Mouse (Mus musculus) CH12.LX (cell line): Measurements from ENCODE around the gene Mrpl58. TPM values are rescaled to one million over a fixed set of nuclear protein-coding genes. Genes with fewer than 3 reads are reported as not detected.

Source experiments
- DNase-seq: peaks from one replicate; pipeline ENCODE4 v3.0.0-alpha.2; 2013; ENCODE audit errors: extremely low read depth
- H3K27ac ChIP-seq: 2 replicates; pipeline ENCODE4 v1.5.1; 2012; ENCODE audit warnings: low read depth, mild to moderate bottlenecking, control low read depth, moderate library complexity; ENCODE audit not compliant: insufficient read depth
- H3K27me3 ChIP-seq: replicated peaks from 2 replicates; pipeline ENCODE3; 2012; ENCODE audit warnings: inconsistent platforms
- H3K36me3 ChIP-seq, 2 experiments: replicated peaks in 1 of 2; 2 replicates each; pipeline versions ENCODE3 to v1.6.1; 2012; ENCODE audit warnings: inconsistent platforms in 1 of 2, low read length in 1 of 2, mild to moderate bottlenecking in 1 of 2, mixed read lengths in 1 of 2, moderate library complexity in 1 of 2; ENCODE audit not compliant: control insufficient read depth in 1 of 2, insufficient read depth in 1 of 2
- H3K4me1 ChIP-seq, 2 experiments: 2 replicates each; pipeline ENCODE4 v1.6.1; 2012; ENCODE audit warnings: inconsistent platforms in 1 of 2, moderate library complexity in 1 of 2; ENCODE audit not compliant: insufficient read depth in 2 of 2, control insufficient read depth in 1 of 2
- H3K4me2 ChIP-seq: 2 replicates; pipeline ENCODE4 v1.6.1; 2012; ENCODE audit warnings: low read depth, mild to moderate bottlenecking, control low read depth; ENCODE audit not compliant: poor library complexity, insufficient read depth, severe bottlenecking
- H3K4me3 ChIP-seq, 3 experiments: fragments of 150-350 bp in 1 of 3; sonication (generic) in 1 of 3; replicated peaks in 1 of 3; 2 replicates each; pipeline versions ENCODE3 to v1.5.1; 2011 to 2012; ENCODE audit warnings: low read depth in 2 of 3, low read length in 2 of 3, mild to moderate bottlenecking in 2 of 3, moderate library complexity in 2 of 3, control low read depth in 1 of 3, improper control_type of control experiment in 1 of 3, inconsistent platforms in 1 of 3, mixed read lengths in 1 of 3; ENCODE audit not compliant: poor library complexity in 1 of 3
- H3K79me2 ChIP-seq: replicated peaks from 2 replicates; pipeline ENCODE4 v1.6.1; 2012; ENCODE audit warnings: mild to moderate bottlenecking, moderate library complexity; ENCODE audit not compliant: control insufficient read depth, poor library complexity, insufficient read depth, severe bottlenecking; ENCODE audit errors: extremely low read depth
- H3K9ac ChIP-seq: 2 replicates; pipeline ENCODE4 v1.6.1; 2012; ENCODE audit warnings: low read depth, mild to moderate bottlenecking, control low read depth, moderate library complexity; ENCODE audit not compliant: insufficient read depth
- H3K9me3 ChIP-seq: replicated peaks from 2 replicates; pipeline ENCODE3; 2012; ENCODE audit warnings: low read length, inconsistent platforms, mixed read lengths
- CHD1 ChIP-seq: IDR thresholded peaks from 2 replicates; pipeline ENCODE4 v1.6.1; 2012; ENCODE audit warnings: low read depth, low read length, improper control_type of control experiment, inconsistent platforms
- CHD2 ChIP-seq: IDR thresholded peaks from 2 replicates; pipeline ENCODE4 v1.6.1; 2011; ENCODE audit warnings: low read length, improper control_type of control experiment
- E2F4 ChIP-seq: IDR thresholded peaks from 2 replicates; pipeline ENCODE4 v1.6.1; 2011; ENCODE audit warnings: low read depth, low read length, improper control_type of control experiment; ENCODE audit not compliant: insufficient replicate concordance
- ELF1 ChIP-seq: IDR thresholded peaks from 2 replicates; pipeline ENCODE4 v1.6.1; 2014; ENCODE audit warnings: low read depth, mild to moderate bottlenecking, inconsistent platforms, low read length, improper control_type of control experiment
- EP300 ChIP-seq: IDR thresholded peaks from 2 replicates; pipeline ENCODE4 v1.6.1; 2011; ENCODE audit warnings: low read length, improper control_type of control experiment
- ETS1 ChIP-seq: conservative IDR thresholded peaks from 2 replicates; pipeline ENCODE4 v1.6.1; 2012; ENCODE audit warnings: low read depth, mild to moderate bottlenecking, inconsistent platforms, low read length, improper control_type of control experiment, moderate library complexity
- GABPA ChIP-seq: IDR thresholded peaks from 2 replicates; pipeline ENCODE4 v1.6.1; 2012; ENCODE audit warnings: low read depth, low read length, improper control_type of control experiment, inconsistent platforms; ENCODE audit not compliant: insufficient replicate concordance
- HCFC1 ChIP-seq: IDR thresholded peaks from 2 replicates; pipeline ENCODE4 v1.6.1; 2012; ENCODE audit warnings: low read depth, mild to moderate bottlenecking, inconsistent platforms, low read length, improper control_type of control experiment
- IRF4 ChIP-seq: IDR thresholded peaks from 2 replicates; pipeline ENCODE4 v1.6.1; 2014; ENCODE audit warnings: low read depth, mild to moderate bottlenecking, inconsistent platforms, low read length, improper control_type of control experiment
- JUN ChIP-seq: IDR thresholded peaks from 2 replicates; pipeline ENCODE4 v1.6.1; 2011; ENCODE audit warnings: low read depth, mild to moderate bottlenecking, low read length, improper control_type of control experiment, moderate library complexity; ENCODE audit not compliant: insufficient read depth
- MAFK ChIP-seq: IDR thresholded peaks from 2 replicates; pipeline ENCODE4 v1.6.1; 2011; ENCODE audit warnings: low read length, improper control_type of control experiment; ENCODE audit not compliant: insufficient replicate concordance
- MAZ ChIP-seq: IDR thresholded peaks from 2 replicates; pipeline ENCODE4 v1.6.1; 2012; ENCODE audit warnings: low read depth, mild to moderate bottlenecking, inconsistent platforms, low read length, improper control_type of control experiment, moderate library complexity
- MEF2A ChIP-seq: IDR thresholded peaks from 2 replicates; pipeline ENCODE4 v1.6.1; 2014; ENCODE audit warnings: low read depth, mild to moderate bottlenecking, inconsistent platforms, low read length, improper control_type of control experiment, borderline replicate concordance
- MXI1 ChIP-seq: IDR thresholded peaks from 2 replicates; pipeline ENCODE4 v1.6.1; 2011; ENCODE audit warnings: mild to moderate bottlenecking, low read depth, low read length, improper control_type of control experiment
- MYC ChIP-seq: IDR thresholded peaks from 2 replicates; pipeline ENCODE4 v1.6.1; 2011; ENCODE audit warnings: low read depth, mild to moderate bottlenecking, improper control_type of control experiment, low read length
- NELFE ChIP-seq: IDR thresholded peaks from 2 replicates; pipeline ENCODE4 v1.6.1; 2011; ENCODE audit warnings: low read depth, low read length, improper control_type of control experiment
- PAX5 ChIP-seq: IDR thresholded peaks from 2 replicates; pipeline ENCODE4 v1.6.1; 2012; ENCODE audit warnings: low read length, inconsistent platforms, mixed read lengths
- POLR2AphosphoS2 ChIP-seq: IDR thresholded peaks from 2 replicates; pipeline ENCODE4 v1.6.1; 2011; ENCODE audit warnings: low read depth, low read length, improper control_type of control experiment
- RCOR1 ChIP-seq: conservative IDR thresholded peaks from 2 replicates; pipeline ENCODE4 v1.6.1; 2012; ENCODE audit warnings: low read depth, mild to moderate bottlenecking, inconsistent platforms, low read length, improper control_type of control experiment
- SIN3A ChIP-seq: IDR thresholded peaks from 2 replicates; pipeline ENCODE4 v1.6.1; 2012; ENCODE audit warnings: low read length, improper control_type of control experiment, inconsistent platforms
- SMC3 ChIP-seq: IDR thresholded peaks from 2 replicates; pipeline ENCODE4 v1.6.1; 2011; ENCODE audit warnings: low read depth, low read length, improper control_type of control experiment
- TBP ChIP-seq: conservative IDR thresholded peaks from 2 replicates; pipeline ENCODE4 v1.6.1; 2011; ENCODE audit warnings: low read depth, low read length, improper control_type of control experiment
- TCF12 ChIP-seq: IDR thresholded peaks from 2 replicates; pipeline ENCODE4 v1.6.1; 2014; ENCODE audit warnings: low read depth, mild to moderate bottlenecking, inconsistent platforms, low read length, improper control_type of control experiment
- UBTF ChIP-seq: IDR thresholded peaks from 2 replicates; pipeline ENCODE4 v1.6.1; 2012; ENCODE audit warnings: low read depth, mild to moderate bottlenecking, inconsistent platforms, low read length, improper control_type of control experiment, moderate library complexity
- USF2 ChIP-seq: conservative IDR thresholded peaks from 2 replicates; pipeline ENCODE4 v1.6.1; 2011; ENCODE audit warnings: low read depth, low read length, improper control_type of control experiment
- ZC3H11A ChIP-seq: IDR thresholded peaks from 2 replicates; pipeline ENCODE4 v1.6.1; 2012; ENCODE audit warnings: low read depth, mild to moderate bottlenecking, inconsistent platforms, low read length, improper control_type of control experiment
- ZKSCAN1 ChIP-seq: IDR thresholded peaks from 2 replicates; pipeline ENCODE4 v1.6.1; 2012; ENCODE audit warnings: low read depth, inconsistent platforms, low read length, improper control_type of control experiment, borderline replicate concordance
- ZMIZ1 ChIP-seq: IDR thresholded peaks from 2 replicates; pipeline ENCODE4 v1.6.1; 2012; ENCODE audit warnings: low read depth, mild to moderate bottlenecking, inconsistent platforms, low read length, improper control_type of control experiment
- dilution Hi-C: fragments of 300-500 bp; cut with MboI; formaldehyde crosslinking; loops from 2 replicates; pipeline ENCODE4 v1.14.3; 2020; ENCODE audit warnings: low sequenced_read_pairs; ENCODE audit not compliant: extremely low pct_unique_long_range_greater_than_20kb, extremely low pct_ligation_motif_present
- in situ Hi-C: fragments of 300-500 bp; cut with MboI; formaldehyde crosslinking; loops from 3 replicates; pipeline ENCODE4 v1.14.3; 2019; ENCODE audit warnings: low sequenced_read_pairs, low pct_ligation_motif_present, low pct_unique_long_range_greater_than_20kb, mixed read lengths
- polyA plus RNA-seq: library from polyadenylated mRNA; unstranded; fragments of >175 nt; gene quantifications from 2 replicates; pipeline ENCODE4 v1.2.1, GENCODE M21; 2012; ENCODE audit warnings: low read depth; ENCODE audit not compliant: insufficient read length
- total RNA-seq, 2 experiments: library from RNA; depleted of rRNA; stranded (reverse); fragments of 300-350 nt in 1 of 2; fragments of >200 nt in 1 of 2; gene quantifications; 2 replicates each; pipeline ENCODE4 v1.2.3; 2012 to 2014

Mrpl58 gene
- total and polyA plus RNA-seq, 3 experiments = 113 to 161 (median 157) TPM

GRCm38 (mm10) chr11:115425671-115426070 is 22.1 kb downstream of the Mrpl58 start:
- in situ Hi-C loops = no loop called here
- Histone ChIP-seq H3K9ac (no peak overlapping the region), H3K4me3 (no peak overlapping the region), H3K4me1 (peaks cover 5 to 28% of the 10 kb centered on the region in 2 experiments), H3K79me2 (no peaks in the 10 kb centered on the region), H3K36me3 (peaks cover 24 to 77% of the 10 kb centered on the region in 2 experiments), H3K27me3 (no peaks in the 10 kb centered on the region), H3K9me3 (no peaks in the 10 kb centered on the region), H3K4me2 (no peak overlapping the region), H3K27ac (no peak overlapping the region)
- dilution Hi-C loops = no loop called here
- TF ChIP-seq CHD2 = no peak
- TF ChIP-seq TBP = no peak
- no peak for TF ChIP-seq MXI1
- TF ChIP-seq RCOR1 = no peak
- TF ChIP-seq GABPA = no peak
- no peak for TF ChIP-seq CHD1
- no peak for TF ChIP-seq HCFC1
- no peak for TF ChIP-seq PAX5
- no peak for TF ChIP-seq MEF2A
- no peak for TF ChIP-seq UBTF
- no peak for DNase-seq

GRCm38 (mm10) chr11:115427482-115428331 is 24.2 kb downstream of the Mrpl58 start:
- peak; percentile 80 for DNase-seq
- Histone ChIP-seq H3K36me3 (peaks cover 40 to 88% of the 10 kb centered on the region in 2 experiments), H3K27me3 (no peaks in the 10 kb centered on the region), H3K4me3 (no peak overlapping the region), H3K4me1 (peaks cover 2 to 8% of the 10 kb centered on the region in 2 experiments; a peak in 3 of 4 replicates), H3K4me2 (no peak overlapping the region), H3K27ac (no peak overlapping the region), H3K9ac (no peak overlapping the region), H3K79me2 (no peaks in the 10 kb centered on the region), H3K9me3 (no peaks in the 10 kb centered on the region)
- in situ Hi-C loops = no loop called here
- dilution Hi-C loops = no loop called here
- TF ChIP-seq MAFK = no peak
- TF ChIP-seq CHD1 = no peak
- no peak; the same call in 1 of the 2 replicates for TF ChIP-seq MXI1
- no peak; the same call in 1 of the 2 replicates for TF ChIP-seq NELFE
- TF ChIP-seq ELF1 = peak; percentile 26; the same call in 1 of the 2 replicates
- peak; percentile 47 for TF ChIP-seq MYC
- 0 out of 2 replicates have a peak, but pooled peaks have one; percentile 33 for TF ChIP-seq TCF12
- TF ChIP-seq ETS1 = peak; percentile 28; the same call in 1 of the 2 replicates
- TF ChIP-seq SMC3 = peak; percentile 82
- TF ChIP-seq ZKSCAN1 = no peak
- no peak for TF ChIP-seq POLR2AphosphoS2
- TF ChIP-seq MAZ = peak; percentile 72
- TF ChIP-seq EP300 = no peak
- TF ChIP-seq E2F4 = no peak
- peak; percentile 61 for TF ChIP-seq IRF4
- TF ChIP-seq ZMIZ1 = no peak
- no peak for TF ChIP-seq TBP
- no peak for TF ChIP-seq ZC3H11A
- peak; percentile 49 for TF ChIP-seq HCFC1
- no peak for TF ChIP-seq PAX5
- TF ChIP-seq MEF2A = 0 out of 2 replicates have a peak, but pooled peaks have one; percentile 17
- no peak for TF ChIP-seq RCOR1
- TF ChIP-seq USF2 = no peak
- peak; percentile 51; the same call in 1 of the 2 replicates for TF ChIP-seq SIN3A
- no peak for TF ChIP-seq UBTF
- no peak for TF ChIP-seq JUN
